Mouse (Mus musculus) ES-E14 (cell line): Measurements from ENCODE around the gene Smgc.

Experiments used
- CHD2 ChIP-seq: IDR thresholded peaks from 2 replicates; pipeline ENCODE4 v1.6.1; 2014; ENCODE audit warnings: mild to moderate bottlenecking, low read depth, low read length, inconsistent platforms
- MAFK ChIP-seq: IDR thresholded peaks from 2 replicates; pipeline ENCODE4 v1.6.1; 2014; ENCODE audit warnings: mild to moderate bottlenecking, low read depth, low read length, inconsistent platforms; ENCODE audit not compliant: insufficient read depth

DNA sequence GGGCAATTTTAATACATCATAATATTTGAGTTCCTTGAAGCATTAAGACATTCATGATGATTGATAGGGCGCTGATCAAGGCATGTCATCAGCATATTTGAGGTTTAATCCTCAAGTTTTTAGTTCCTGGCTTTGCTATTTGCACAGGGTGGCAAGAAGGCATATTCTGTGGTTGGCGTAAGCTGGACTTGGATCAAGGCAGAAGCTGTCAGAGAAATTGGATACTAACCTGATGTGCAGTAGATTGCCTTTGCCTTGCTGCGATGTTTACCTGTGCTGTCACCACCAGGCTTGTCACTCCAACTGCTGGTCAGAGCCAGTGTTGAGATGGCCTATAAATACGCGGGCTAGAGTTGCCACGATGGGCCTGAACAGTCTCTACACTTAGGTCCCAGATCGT is at the start of gene Smgc:
- TF ChIP-seq CHD2: no peak
- no peak for TF ChIP-seq MAFK
